Mouse (Mus musculus) C2C12 (cell line): Measurements from ENCODE around the gene Klrb1f. TPM values are rescaled to one million over a fixed set of nuclear protein-coding genes. Genes with fewer than 3 reads are reported as not detected.
"Not testable (repeated sequence)": the region's sequence is repeated elsewhere in the genome, so short reads cannot be mapped to it uniquely, and the experiment has no call there.

ENCODE experiments used
- H3K27me3 ChIP-seq: one replicate; pipeline ENCODE4 v1.6.1; 2011; ENCODE audit not compliant: control insufficient read depth, insufficient read depth, insufficient read length
- H3K36me3 ChIP-seq: one replicate; pipeline ENCODE4 v1.6.1; 2011; ENCODE audit not compliant: control insufficient read depth, insufficient read depth
- H3K4me3 ChIP-seq: one replicate; pipeline ENCODE4 v1.5.1; 2011; ENCODE audit warnings: mild to moderate bottlenecking, control low read depth; ENCODE audit not compliant: poor library complexity, insufficient read depth, severe bottlenecking
- H3K79me2 ChIP-seq: one replicate; pipeline ENCODE4 v1.6.1; 2011; ENCODE audit not compliant: control insufficient read depth, insufficient read depth
- H3K79me3 ChIP-seq: one replicate; pipeline ENCODE4 v1.6.1; 2011; ENCODE audit warnings: low read depth, control low read depth
- H3ac ChIP-seq: one replicate; pipeline ENCODE3; 2011; ENCODE audit warnings: low read depth; ENCODE audit not compliant: control insufficient read depth, insufficient read length
- CEBPB ChIP-seq: IDR thresholded peaks from one replicate; pipeline ENCODE4 v1.6.1; 2011; ENCODE audit warnings: low read depth, mild to moderate bottlenecking, control low read depth, moderate library complexity
- CTCF ChIP-seq: IDR thresholded peaks from one replicate; pipeline ENCODE4 v1.5.1; 2011; ENCODE audit not compliant: control insufficient read depth, insufficient read depth, insufficient read length
- FOSL1 ChIP-seq: IDR thresholded peaks from one replicate; pipeline ENCODE4 v1.8.0; 2011; ENCODE audit warnings: mild to moderate bottlenecking, low read length; ENCODE audit not compliant: poor library complexity, insufficient read depth, severe bottlenecking
- MAX ChIP-seq: IDR thresholded peaks from one replicate; pipeline ENCODE4 v1.6.1; 2011; ENCODE audit warnings: mild to moderate bottlenecking, control low read depth
- MYOD1 ChIP-seq: IDR thresholded peaks from one replicate; pipeline ENCODE4 v1.6.1; 2011; ENCODE audit warnings: low read depth; ENCODE audit not compliant: control insufficient read depth, insufficient read length
- MYOG ChIP-seq: IDR thresholded peaks from one replicate; pipeline ENCODE4 v1.6.1; 2011; ENCODE audit not compliant: control insufficient read depth, insufficient read length; ENCODE audit errors: extremely low read depth
- USF1 ChIP-seq: IDR thresholded peaks from one replicate; pipeline ENCODE4 v1.6.1; 2011; ENCODE audit warnings: low read depth, mild to moderate bottlenecking, control low read depth, moderate library complexity
- polyA plus RNA-seq: library from polyadenylated mRNA; unstranded; fragments of >200 nt; fragmentation: generic; extraction: Trizol; gene quantifications from one replicate; pipeline ENCODE4 v1.2.1, GENCODE M21; 2012; ENCODE audit warnings: missing spikeins

Gene Klrb1f
- polyA plus RNA-seq, 1 experiment, result not detected

- Histone ChIP-seq H3K27me3 (no peaks in the 10 kb centered on the region), H3K36me3 (no peaks in the 10 kb centered on the region), H3K79me3 (no peaks in the 10 kb centered on the region), H3ac (no peak overlapping the region), H3K4me3 (no peak overlapping the region), H3K79me2 (no peaks in the 10 kb centered on the region)
- TF ChIP-seq MAX (no peak), CEBPB (no peak), USF1 (no peak), MYOD1 (no peak), CTCF (no peak), FOSL1 (no peak), MYOG (no peak)
These were observed 35.2 kb upstream of the Klrb1f start for GRCm38 (mm10) chr6:129010505-129010873.

GRCm38 (mm10) chr6:129012012-129012411 lies 33.7 kb upstream of the Klrb1f start:
- H3K27me3 ChIP-seq, H3K79me3 ChIP-seq, H3K36me3 ChIP-seq, H3ac ChIP-seq, H3K79me2 ChIP-seq, H3K4me3 ChIP-seq: not testable (repeated sequence)

- no peaks in the 10 kb centered on the region for H3K27me3 ChIP-seq
- TF ChIP-seq USF1 (no peak), CTCF (no peak), CEBPB (no peak), MYOG (no peak), FOSL1 (no peak), MYOD1 (no peak), MAX (no peak)
These were observed 32.7 kb upstream of the Klrb1f start for GRCm38 (mm10) chr6:129012966-129013365.

GRCm38 (mm10) chr6:129013762-129014276 lies 31.9 kb upstream of the Klrb1f start:
- TF ChIP-seq CEBPB (no peak), MYOG (no peak), FOSL1 (no peak), MYOD1 (no peak), USF1 (no peak), MAX (no peak), CTCF (no peak)
- no peak overlapping the region for H3ac ChIP-seq
- H3K79me2 ChIP-seq, result no peaks in the 10 kb centered on the region
- no peaks in the 10 kb centered on the region for H3K27me3 ChIP-seq
- no peaks in the 10 kb centered on the region for H3K79me3 ChIP-seq
- H3K4me3 ChIP-seq, result no peak overlapping the region
- H3K36me3 ChIP-seq, result no peaks in the 10 kb centered on the region

More at GRCm38 (mm10) chr6:129012966-129013365, 32.7 kb upstream of the Klrb1f start:
- Histone ChIP-seq H3K36me3 (no peaks in the 10 kb centered on the region), H3K79me3 (no peaks in the 10 kb centered on the region), H3K4me3 (no peak overlapping the region), H3K79me2 (no peaks in the 10 kb centered on the region), H3ac (no peak overlapping the region)

- Histone ChIP-seq H3K36me3 (no peaks in the 10 kb centered on the region), H3ac (no peak overlapping the region), H3K4me3 (no peak overlapping the region), H3K27me3 (no peaks in the 10 kb centered on the region), H3K79me3 (no peaks in the 10 kb centered on the region), H3K79me2 (no peaks in the 10 kb centered on the region)
- no peak for TF ChIP-seq USF1
- no peak for TF ChIP-seq CEBPB
- TF ChIP-seq CTCF, result no peak
- TF ChIP-seq MAX, result no peak
- TF ChIP-seq FOSL1, result no peak
These were observed 31.3 kb upstream of the Klrb1f start for GRCm38 (mm10) chr6:129014399-129014798.

GRCm38 (mm10) chr6:129027451-129028248 lies 18.1 kb upstream of the Klrb1f start:
- no peaks in the 10 kb centered on the region for H3K79me3 ChIP-seq
- H3K79me2 ChIP-seq, result no peaks in the 10 kb centered on the region
- no peak overlapping the region for H3K4me3 ChIP-seq
- no peaks in the 10 kb centered on the region for H3K36me3 ChIP-seq
- TF ChIP-seq CTCF (no peak), MYOG (no peak), MYOD1 (no peak), USF1 (no peak), CEBPB (no peak)
- H3ac ChIP-seq, result no peak overlapping the region
- H3K27me3 ChIP-seq, result no peaks in the 10 kb centered on the region
